Mouse (Mus musculus) c-Kit-positive CD71-negative TER-119-negative erythroid progenitor cells, embryonic 14.5 days (primary cell): Measurements from ENCODE around the gene Slco3a1.

Experiments used
- DNase-seq: peaks from one replicate; pipeline ENCODE4 v3.0.0-alpha.2; 2013; ENCODE audit warnings: low read depth

The Slco3a1 gene

DNA sequence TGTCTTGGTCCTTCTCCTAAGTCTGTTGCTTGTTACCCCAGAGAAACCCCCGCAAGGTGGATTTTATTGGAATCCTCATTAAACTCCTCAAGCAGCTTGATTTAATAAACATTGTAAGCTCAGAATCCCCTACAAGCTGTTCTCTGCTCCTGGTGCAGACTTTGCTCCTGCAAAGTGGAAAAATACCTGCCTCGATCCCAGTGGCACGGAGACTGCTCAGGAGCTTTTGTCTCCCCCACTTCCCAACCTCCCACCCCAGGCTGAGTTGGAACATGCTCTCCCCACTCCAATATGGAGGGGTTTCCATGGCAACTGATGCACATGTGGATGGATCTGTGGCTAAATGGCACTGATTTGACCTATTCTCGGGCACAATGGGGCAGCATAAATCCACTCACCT is 268.0 kb downstream of the Slco3a1 start:
- no peak for DNase-seq

DNA sequence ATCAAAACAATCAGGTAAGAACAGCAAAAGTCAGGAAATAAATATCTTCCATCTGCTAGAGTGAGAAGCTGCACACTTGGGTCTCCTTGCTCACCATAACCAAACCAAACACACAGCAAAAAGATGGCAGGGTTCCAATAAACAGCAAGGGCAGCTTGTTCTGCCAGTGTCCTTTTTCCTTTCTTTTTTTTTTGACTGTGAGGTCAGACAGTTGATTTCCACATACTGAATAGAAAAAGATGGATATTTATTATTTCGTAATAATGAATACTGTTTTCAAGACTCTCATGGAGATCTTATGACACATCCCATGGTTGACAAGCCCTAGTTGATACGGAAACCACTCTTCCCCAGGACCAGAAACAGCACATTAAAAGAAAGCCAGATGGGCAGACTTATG is 274.2 kb downstream of the Slco3a1 start:
- DNase-seq, result no peak

DNA sequence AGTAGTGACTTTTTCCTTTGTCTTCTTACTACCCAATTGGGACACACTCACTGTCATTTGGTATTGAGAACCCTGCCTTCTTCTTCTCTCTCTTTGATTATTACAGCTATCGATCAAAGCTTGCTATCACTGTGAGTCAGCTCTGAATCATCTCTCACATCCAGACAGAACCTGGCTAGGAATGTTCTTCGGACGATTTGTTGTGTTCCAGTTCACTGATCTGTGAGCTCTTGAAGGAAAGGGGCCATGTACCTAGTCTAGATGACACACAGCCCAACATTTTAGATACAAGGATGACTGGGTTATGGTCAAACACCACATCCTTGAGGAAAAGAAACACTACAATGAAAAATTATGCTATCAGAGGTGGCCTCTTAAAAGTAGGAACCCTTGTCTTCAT is 275.2 kb downstream of the Slco3a1 start:
- DNase-seq, result no peak

DNA sequence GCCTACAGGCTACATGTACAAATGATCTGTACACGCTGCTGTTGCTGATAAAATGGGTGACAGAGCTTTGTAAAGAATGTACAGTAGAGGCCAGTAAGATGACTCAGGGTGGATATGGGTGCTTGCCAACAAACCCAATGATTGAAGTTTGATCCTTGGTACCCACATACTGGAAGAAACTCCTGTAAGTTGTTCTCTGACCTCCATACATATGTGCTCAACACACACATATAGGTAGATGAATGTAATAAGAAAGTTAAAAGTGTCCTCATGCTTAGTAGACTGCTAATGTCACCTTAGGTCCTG is 284.5 kb downstream of the Slco3a1 start:
- no peak for DNase-seq

DNA sequence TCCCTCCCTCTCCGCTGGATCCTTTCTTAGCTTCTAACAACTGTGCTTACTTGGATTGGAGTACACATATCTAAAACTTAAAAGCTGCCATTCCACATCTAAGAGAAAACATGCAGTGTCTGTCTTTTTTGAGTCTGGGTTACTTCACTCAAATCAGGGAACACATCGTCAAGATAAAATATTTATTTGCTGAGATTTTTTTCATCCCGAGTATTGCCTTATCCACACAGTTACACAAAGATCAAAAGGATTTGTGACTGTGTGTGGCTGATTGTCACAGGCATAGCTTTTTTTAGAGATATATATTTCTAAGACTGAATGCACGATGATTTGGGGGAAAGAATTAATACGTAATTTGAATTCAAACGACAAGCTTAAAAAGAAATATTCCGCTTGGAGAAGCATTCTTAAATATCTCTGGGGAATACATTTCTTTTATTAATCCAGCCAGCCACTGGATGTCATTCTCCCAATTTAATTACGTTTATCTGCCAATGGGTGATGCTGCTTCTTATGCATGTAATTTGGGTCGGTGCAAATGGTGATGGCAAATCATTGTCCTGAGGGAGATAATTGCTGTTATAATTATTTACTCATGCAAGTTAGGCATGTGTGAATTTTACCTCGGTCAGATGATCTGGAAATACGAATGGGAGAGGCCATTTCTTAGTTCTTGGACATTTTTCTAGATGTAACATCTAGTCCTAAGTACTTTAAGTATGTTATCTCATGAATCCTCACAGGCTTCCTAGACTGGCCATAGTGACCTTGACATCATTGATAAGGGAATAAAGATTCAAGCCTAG is 285.1 kb downstream of the Slco3a1 start:
- no peak for DNase-seq

DNA sequence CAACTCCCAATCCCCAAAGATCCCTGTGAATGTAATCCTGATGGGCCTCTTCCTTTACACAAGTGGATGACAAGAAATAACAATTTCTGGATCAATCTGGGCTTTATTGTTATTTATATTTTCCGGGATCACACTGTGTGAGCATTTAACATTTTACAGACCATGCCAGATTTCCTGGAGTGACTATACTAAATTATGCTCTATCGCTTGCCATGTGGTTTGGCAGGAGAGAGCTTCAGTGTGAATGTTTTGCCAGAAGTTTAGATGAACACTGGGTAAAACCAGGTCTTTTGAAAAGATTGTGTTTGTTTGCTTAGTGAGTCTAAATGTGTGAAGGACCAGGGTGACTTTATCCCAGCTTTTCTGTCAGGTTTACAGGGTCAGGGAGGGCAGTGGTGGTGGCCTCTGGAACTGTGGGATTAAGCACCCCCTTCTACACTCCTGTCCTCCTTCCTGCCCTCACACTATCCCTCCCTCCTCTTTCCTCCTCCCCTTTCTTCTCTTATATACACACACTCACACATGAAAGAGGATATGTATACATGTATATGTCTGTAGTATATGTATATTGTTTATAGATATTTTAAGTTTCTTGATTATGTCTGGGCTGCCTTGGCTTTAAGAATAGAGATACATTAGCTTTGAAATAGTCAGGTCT is 287.9 kb downstream of the Slco3a1 start:
- no peak for DNase-seq

DNA sequence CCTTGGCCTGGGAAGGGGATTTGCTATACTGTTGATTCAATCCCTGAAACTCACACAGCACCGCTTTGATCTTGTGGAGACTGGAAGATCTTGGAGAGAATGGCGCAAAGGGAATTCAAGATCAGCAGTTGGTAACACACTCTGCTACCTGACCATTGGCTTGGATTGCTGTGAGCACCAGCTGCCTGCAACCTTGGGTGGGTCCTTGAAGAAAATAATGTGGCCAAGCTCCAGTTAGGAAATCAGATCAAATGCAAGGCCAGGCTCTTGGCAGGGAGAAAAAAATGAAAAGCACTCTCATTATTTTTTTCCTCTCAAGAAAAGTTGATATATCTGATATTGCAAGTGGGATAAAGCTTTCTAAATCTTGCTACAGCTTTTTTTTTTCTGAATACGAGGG is 298.3 kb downstream of the Slco3a1 start:
- no peak for DNase-seq

DNA sequence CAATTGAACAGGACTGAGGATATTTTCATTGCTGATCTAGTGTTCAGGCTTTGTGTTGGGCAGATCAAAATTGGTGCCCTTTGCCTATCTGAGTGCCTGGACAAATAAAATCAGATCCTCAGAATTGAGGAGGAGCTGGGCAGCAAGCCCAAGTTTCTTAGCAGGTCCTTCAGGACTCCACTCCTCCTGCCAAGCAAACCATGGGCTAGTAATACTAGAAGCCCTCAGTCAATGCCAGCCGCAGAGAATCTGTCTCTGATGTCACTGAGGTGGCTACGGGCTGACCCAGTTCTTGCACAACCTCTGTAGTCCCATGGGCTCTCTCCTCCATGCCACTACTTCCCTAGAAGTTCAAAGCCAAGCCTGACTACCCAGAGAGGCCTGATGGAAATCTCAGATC is 302.5 kb downstream of the Slco3a1 start:
- DNase-seq, result no peak

DNA sequence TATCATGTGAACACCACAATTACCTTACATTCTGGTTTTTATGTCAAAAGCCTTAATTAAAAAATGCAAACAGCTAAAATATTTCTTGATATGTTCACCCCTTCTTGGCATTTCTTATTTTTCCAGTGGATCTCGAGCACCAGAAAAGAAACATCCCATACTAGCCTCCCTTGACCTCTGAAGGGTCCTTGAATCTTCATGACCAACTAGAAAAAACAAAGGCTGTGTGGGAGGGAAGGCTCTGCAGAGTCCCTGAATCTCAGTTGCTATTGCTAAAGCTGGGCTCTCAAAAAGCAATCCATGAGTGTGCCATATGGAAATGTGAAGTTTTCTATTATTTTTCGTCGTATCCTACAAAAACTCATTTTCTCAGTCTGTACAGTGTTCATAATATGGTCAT is 313.3 kb downstream of the Slco3a1 start:
- no peak for DNase-seq

DNA sequence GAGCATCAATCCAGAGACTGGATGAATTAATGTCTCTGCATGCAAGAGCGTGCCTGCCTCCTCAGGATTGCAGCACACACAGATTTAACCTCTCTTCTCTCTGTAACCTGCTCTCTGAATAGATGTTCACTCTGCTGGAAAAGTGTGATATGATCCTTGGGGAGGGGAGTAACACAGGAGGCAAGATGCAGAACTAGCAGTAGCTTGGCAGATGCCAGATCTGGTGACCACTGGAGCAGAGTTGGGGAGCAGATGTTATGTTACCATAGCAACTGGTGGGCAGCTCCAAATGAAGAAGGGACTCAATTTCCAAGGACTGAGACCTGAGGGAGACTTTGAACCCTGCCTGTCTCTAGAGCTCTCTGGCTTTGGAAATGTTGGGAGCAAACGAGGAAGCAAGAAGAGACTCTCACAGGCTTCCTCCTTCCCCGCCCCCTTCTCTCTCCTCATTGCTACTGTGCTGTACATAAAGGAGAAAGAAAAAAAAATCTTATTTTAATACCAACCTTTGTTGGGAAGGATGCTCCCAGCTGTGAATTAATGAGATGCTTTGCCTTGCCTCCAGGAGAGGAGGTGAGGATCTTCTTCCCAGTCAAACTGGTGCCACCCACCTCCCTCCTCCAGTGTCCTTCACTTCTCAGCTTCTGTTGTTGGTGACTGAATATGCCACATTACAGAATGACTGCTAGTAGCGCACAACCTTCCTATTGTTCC is 314.0 kb downstream of the Slco3a1 start:
- no peak for DNase-seq
